In the genomic region with DNA sequence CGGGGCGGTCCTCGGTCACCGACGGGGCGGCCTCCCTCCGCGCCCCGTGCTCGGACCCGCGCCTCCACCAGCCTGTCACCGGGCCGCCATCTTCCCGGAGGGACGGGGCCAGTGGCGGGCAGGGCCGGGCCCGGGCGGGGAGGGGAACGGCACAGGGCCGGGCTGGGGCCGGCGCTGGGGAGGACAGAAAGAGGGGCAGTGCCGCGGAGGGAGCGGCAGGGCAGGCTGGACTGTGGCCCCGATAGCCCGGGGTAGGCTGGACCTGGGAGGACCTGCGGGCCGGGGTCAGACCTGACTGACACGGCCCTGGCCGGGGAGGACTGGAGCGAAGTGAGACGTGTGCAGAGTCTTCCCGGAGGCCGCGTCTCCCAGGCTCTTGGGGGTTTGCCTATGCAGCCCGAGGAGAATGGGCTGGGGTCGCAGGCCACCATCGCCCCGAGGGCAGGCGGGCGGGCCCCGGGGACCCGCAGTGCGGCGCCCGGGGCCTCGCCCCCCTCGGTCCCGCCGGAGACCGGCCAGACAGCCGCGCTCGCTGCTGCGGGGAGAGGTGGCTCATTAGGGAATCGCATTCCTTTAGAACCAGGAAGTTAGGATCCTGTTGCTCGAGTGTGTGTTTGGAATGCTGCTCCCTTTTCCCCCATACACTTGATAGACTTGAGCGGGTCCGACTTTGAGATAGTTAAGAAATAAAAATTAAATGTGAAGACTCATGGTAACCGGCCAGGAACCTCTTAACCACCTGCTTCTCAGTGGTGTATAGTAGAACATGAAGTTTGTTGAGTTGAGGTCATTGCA, we compare ENCODE assay signal across 8 mouse cellular contexts. TPM values are rescaled to one million over a fixed set of nuclear protein-coding genes. Genes with fewer than 3 reads are reported as not detected.
DNase-seq lines count a peak whose midpoint lies in the region; ATAC-seq and TF ChIP-seq lines count a peak whose summit lies in the region.

No protein-coding gene starts in this region.

- peak overlapping the region; percentile 95 for H3K27ac ChIP-seq in forebrain, postnatal 0 days (ENCODE audit: low read depth, low read length)
- H3K27ac ChIP-seq in hindbrain, embryonic 15.5 days (replicated peaks): peak overlapping the region; percentile 91
- H3K27ac ChIP-seq in limb, embryonic 14.5 days (replicated peaks; ENCODE audit: low read depth, low read length): peak overlapping the region; percentile 90
- H3K27ac ChIP-seq in midbrain, embryonic 12.5 days (replicated peaks): peak overlapping the region; percentile 93
- H3K27ac ChIP-seq in stomach, embryonic 15.5 days: peak overlapping the region; percentile 97

- H3K9ac ChIP-seq in forebrain, postnatal 0 days: peak overlapping the region; percentile 88
- H3K9ac ChIP-seq in hindbrain, embryonic 15.5 days: peak overlapping the region; percentile 93
- peak overlapping the region; percentile 86 for H3K9ac ChIP-seq in limb, embryonic 14.5 days (ENCODE audit: low read depth, low read length, severe bottlenecking)
- H3K9ac ChIP-seq in midbrain, embryonic 12.5 days (replicated peaks): peak overlapping the region; percentile 97
- peak overlapping the region; percentile 98 for H3K9ac ChIP-seq in stomach, embryonic 15.5 days

- no peak for TF ChIP-seq POLR2A in brain, embryonic 14.5 days (IDR thresholded peaks at IDR 0.05; ENCODE audit: borderline replicate concordance, extremely low read depth, insufficient read depth, insufficient read length, poor library complexity, severe bottlenecking)
- no peak for TF ChIP-seq POLR2A in limb, embryonic 14.5 days (IDR thresholded peaks at IDR 0.05; ENCODE audit: borderline replicate concordance, extremely low read depth, insufficient read depth, insufficient read length)

- H3K9me3 ChIP-seq in forebrain, postnatal 0 days (ENCODE audit: low read length): no peaks in the 10 kb centered on the region
- no peaks in the 10 kb centered on the region for H3K9me3 ChIP-seq in hindbrain, embryonic 15.5 days
- no peaks in the 10 kb centered on the region for H3K9me3 ChIP-seq in limb, embryonic 14.5 days (ENCODE audit: control insufficient read depth, low read length)
- no peaks in the 10 kb centered on the region for H3K9me3 ChIP-seq in midbrain, embryonic 12.5 days
- no peaks in the 10 kb centered on the region for H3K9me3 ChIP-seq in stomach, embryonic 15.5 days

- DNase-seq in layer of hippocampus, adult 8-10 months (ENCODE audit: low spot score in 2 of 2): peak; percentile 7 to 11
- no peak for DNase-seq in layer of hippocampus, adult 9-10 months (ENCODE audit: low spot score)
- peak; percentile 31 for DNase-seq in brain, embryonic 14.5 days (ENCODE audit: low read depth)
- DNase-seq in forebrain, postnatal 0 days: peak; percentile 12
- DNase-seq in limb, embryonic 14.5 days (ENCODE audit: low spot score): peak; percentile 38

- no peaks in the 10 kb centered on the region for H3K27me3 ChIP-seq in forebrain, postnatal 0 days (ENCODE audit: insufficient read depth, low read length)
- H3K27me3 ChIP-seq in hindbrain, embryonic 15.5 days: no peaks in the 10 kb centered on the region
- H3K27me3 ChIP-seq in limb, embryonic 14.5 days (ENCODE audit: control insufficient read depth, insufficient read depth, low read length): no peaks in the 10 kb centered on the region
- no peaks in the 10 kb centered on the region for H3K27me3 ChIP-seq in midbrain, embryonic 12.5 days
- H3K27me3 ChIP-seq in stomach, embryonic 15.5 days (replicated peaks): no peaks in the 10 kb centered on the region

- ATAC-seq in forebrain, postnatal 0 days: peak; percentile 40
- ATAC-seq in hindbrain, embryonic 15.5 days (ENCODE audit: low FRiP score, low read depth): peak; percentile 59
- ATAC-seq in limb, embryonic 14.5 days (ENCODE audit: low FRiP score, low read depth): peak; percentile 28
- ATAC-seq in midbrain, embryonic 12.5 days (ENCODE audit: low FRiP score, low read depth): peak; percentile 69
- ATAC-seq in stomach, embryonic 15.5 days (ENCODE audit: insufficient read depth, low FRiP score, low read depth): peak; percentile 44

- peak overlapping the region; percentile 94 for H3K4me3 ChIP-seq in forebrain, postnatal 0 days (ENCODE audit: low read depth, low read length)
- H3K4me3 ChIP-seq in hindbrain, embryonic 15.5 days: peak overlapping the region; percentile 98
- peak overlapping the region; percentile 97 for H3K4me3 ChIP-seq in limb, embryonic 14.5 days (replicated peaks; ENCODE audit: low read length)
- peak overlapping the region; percentile 100 for H3K4me3 ChIP-seq in midbrain, embryonic 12.5 days
- H3K4me3 ChIP-seq in stomach, embryonic 15.5 days (replicated peaks): peak overlapping the region; percentile 96

- no peaks in the 10 kb centered on the region for H3K36me3 ChIP-seq in forebrain, postnatal 0 days (ENCODE audit: insufficient read depth)
- H3K36me3 ChIP-seq in hindbrain, embryonic 15.5 days: no peaks in the 10 kb centered on the region
- H3K36me3 ChIP-seq in limb, embryonic 14.5 days (ENCODE audit: control insufficient read depth, insufficient read depth, low read length): no peaks in the 10 kb centered on the region
- no peaks in the 10 kb centered on the region for H3K36me3 ChIP-seq in midbrain, embryonic 12.5 days
- no peaks in the 10 kb centered on the region for H3K36me3 ChIP-seq in stomach, embryonic 15.5 days

- H3K4me1 ChIP-seq in forebrain, postnatal 0 days (ENCODE audit: insufficient read depth): peaks cover 5% of the 10 kb centered on the region; the same call in 1 of the 2 replicates
- peaks cover 30% of the 10 kb centered on the region for H3K4me1 ChIP-seq in hindbrain, embryonic 15.5 days (replicated peaks)
- peaks cover 9% of the 10 kb centered on the region for H3K4me1 ChIP-seq in limb, embryonic 14.5 days (ENCODE audit: control insufficient read depth, insufficient read depth, low read length)
- H3K4me1 ChIP-seq in midbrain, embryonic 12.5 days: peaks cover 11% of the 10 kb centered on the region
- H3K4me1 ChIP-seq in stomach, embryonic 15.5 days: peaks cover 9% of the 10 kb centered on the region

- H3K4me2 ChIP-seq in forebrain, postnatal 0 days (ENCODE audit: low read depth): peak overlapping the region; percentile 98
- H3K4me2 ChIP-seq in hindbrain, embryonic 15.5 days: peak overlapping the region; percentile 96
- peak overlapping the region; percentile 78 for H3K4me2 ChIP-seq in limb, embryonic 14.5 days (replicated peaks; ENCODE audit: low read depth, low read length, severe bottlenecking)
- peak overlapping the region; percentile 94 for H3K4me2 ChIP-seq in midbrain, embryonic 12.5 days (replicated peaks)
- peak overlapping the region; percentile 58 for H3K4me2 ChIP-seq in stomach, embryonic 15.5 days

- WGBS in forebrain, postnatal 0 days: 3% methylated on average over 61 of the region's 63 CpGs
- under 1% methylated on average over 56 of the region's 63 CpGs for WGBS in hindbrain, embryonic 15.5 days
- WGBS in limb, embryonic 14.5 days: under 1% methylated on average over 36 of the region's 63 CpGs
- WGBS in midbrain, embryonic 12.5 days: under 1% methylated on average over 57 of the region's 63 CpGs
- WGBS in stomach, embryonic 15.5 days: under 1% methylated on average over 56 of the region's 63 CpGs

- TF ChIP-seq CTCF in brain, embryonic 14.5 days (IDR thresholded peaks at IDR 0.05; ENCODE audit: borderline replicate concordance, extremely low read depth, insufficient read depth, insufficient read length): no peak
- TF ChIP-seq CTCF in forebrain, postnatal 0 days (IDR thresholded peaks at IDR 0.05; ENCODE audit: low read depth): no peak

RNA-seq across cellular contexts. Expression of a gene that starts 0.7 kb away (rescaled TPM):
- total RNA-seq in layer of hippocampus, adult 8-10 months (2022): 10 to 100 TPM; 69.6 to 73.1 (median 70.6) TPM
- 23.0 and 35.2 TPM in 2 replicates for polyA plus RNA-seq in brain, embryonic 14.5 days (2012; rRNA removed)
- 61.9 and 82.6 TPM in 2 replicates for total RNA-seq in forebrain, postnatal 0 days (2014; rRNA removed)
- polyA plus RNA-seq in forebrain, postnatal 0 days (2015; fragmentation: Nextera tagmentation; extraction: Ambion mirVana): 20.6 and 31.7 TPM in 2 replicates
- polyA plus RNA-seq in hindbrain, embryonic 15.5 days (2015; fragmentation: Nextera tagmentation; extraction: Ambion mirVana): 37.6 and 38.1 TPM in 2 replicates
- polyA plus RNA-seq in limb, embryonic 14.5 days (2012; rRNA removed): 22.6 and 23.9 TPM in 2 replicates
- polyA plus RNA-seq in limb, embryonic 14.5 days (2014; fragmentation: Nextera tagmentation; extraction: Ambion mirVana): 40.0 and 40.9 TPM in 2 replicates
- 38.3 and 43.4 TPM in 2 replicates for polyA plus RNA-seq in midbrain, embryonic 12.5 days (2016; fragmentation: Nextera tagmentation; extraction: Ambion mirVana)
- polyA plus RNA-seq in stomach, embryonic 15.5 days (2015; fragmentation: Nextera tagmentation; extraction: Ambion mirVana): 37.6 and 37.8 TPM in 2 replicates
